Mouse (Mus musculus) liver, postnatal 0 days (tissue): ENCODE data around the gene Adgrf1. TPM values are rescaled to one million over a fixed set of nuclear protein-coding genes. Genes with fewer than 3 reads are reported as not detected.

Experiments used
- ATAC-seq: fragments of 200-750 bp; cut with Nextera tagmentation; 2 replicates; pipeline ENCODE4 v1.8.0; 2017; ENCODE audit warnings: mild to moderate bottlenecking, moderate library complexity
- DNase-seq: peaks from one replicate; pipeline ENCODE4 v3.0.0-alpha.2; 2016
- H3K27ac ChIP-seq: fragments of 300-500 bp; sonication (generic); 2 replicates; pipeline ENCODE4 v1.5.1; 2014; ENCODE audit warnings: antibody characterized with exemption, moderate library complexity, mild to moderate bottlenecking, low read depth
- H3K27me3 ChIP-seq: fragments of 300-500 bp; sonication (generic); 2 replicates; pipeline ENCODE4 v1.6.1; 2014; ENCODE audit warnings: low read length, control low read depth, mixed read lengths; ENCODE audit not compliant: insufficient read depth
- H3K36me3 ChIP-seq: fragments of 300-500 bp; sonication (generic); replicated peaks from 2 replicates; pipeline ENCODE4 v1.6.1; 2014; ENCODE audit warnings: mild to moderate bottlenecking, control low read depth, low read length, moderate library complexity, mixed read lengths; ENCODE audit not compliant: insufficient read depth
- H3K4me1 ChIP-seq: fragments of 300-500 bp; sonication (generic); 2 replicates; pipeline ENCODE4 v1.6.1; 2014; ENCODE audit warnings: antibody characterized with exemption, mild to moderate bottlenecking, control low read depth; ENCODE audit not compliant: insufficient read depth
- H3K4me2 ChIP-seq: fragments of 300-500 bp; sonication (generic); 2 replicates; pipeline ENCODE4 v1.6.1; 2014; ENCODE audit warnings: low read depth, mild to moderate bottlenecking, low read length, moderate library complexity, mixed read lengths
- H3K4me3 ChIP-seq: fragments of 300-500 bp; sonication (generic); 2 replicates; pipeline ENCODE4 v1.5.1; 2014; ENCODE audit warnings: low read depth, low read length
- H3K9ac ChIP-seq: fragments of 300-500 bp; sonication (generic); replicated peaks from 2 replicates; pipeline ENCODE4 v1.6.1; 2014; ENCODE audit warnings: mild to moderate bottlenecking, moderate library complexity
- H3K9me3 ChIP-seq: fragments of 300-500 bp; sonication (generic); 2 replicates; pipeline ENCODE4 v1.6.1; 2016; ENCODE audit warnings: mild to moderate bottlenecking, control low read depth, low read length, mixed read lengths
- CTCF ChIP-seq: sonication (generic); IDR thresholded peaks from 2 replicates; pipeline ENCODE4 v1.5.1; 2016; ENCODE audit warnings: antibody characterized with exemption, low read depth
- EP300 ChIP-seq: IDR thresholded peaks from 2 replicates; pipeline ENCODE4 v1.6.1; 2016; ENCODE audit warnings: antibody characterized with exemption, low read depth, mild to moderate bottlenecking
- WGBS: fragments of 180-500 bp; shearing (Covaris S2); extraction: QIAGEN DNeasy Blood & Tissue Kit; methylation state at CpG from one replicate; pipeline ENCODE4 v1.1.7; 2014; ENCODE audit not compliant: insufficient replicate concordance; 5-methylcytosine and 5-hydroxymethylcytosine counted together
- polyA plus RNA-seq: library from polyadenylated mRNA; unstranded; fragments of >200 nt; fragmentation: Nextera tagmentation; extraction: Ambion mirVana; gene quantifications from 2 replicates; pipeline ENCODE4 v1.2.1, GENCODE M21; 2015

The Adgrf1 gene
- polyA plus RNA-seq, 1 experiment from 2014 or later, result 0.69 TPM

GRCm38 (mm10) chr17:43374020-43374419 is 103.9 kb downstream of the Adgrf1 start:
- WGBS, result 32% methylated on average over 4 of the region's 4 CpGs
- 0 out of 2 replicates have a peak, but pooled peaks have one; percentile 10 for ATAC-seq
- H3K4me1 ChIP-seq, result 0 out of 2 replicates have a peak, but pooled peaks cover 2% of the 10 kb centered on the region
- H3K9me3 ChIP-seq, result no peaks in the 10 kb centered on the region
- H3K9ac ChIP-seq, result no peak overlapping the region
- no peak for DNase-seq
- no peaks in the 10 kb centered on the region for H3K27me3 ChIP-seq
- no peaks in the 10 kb centered on the region for H3K36me3 ChIP-seq
- H3K4me3 ChIP-seq, result no peak overlapping the region
- peak overlapping the region; percentile 44; the same call in 1 of the 2 replicates for H3K27ac ChIP-seq
- TF ChIP-seq CTCF (no peak), EP300 (peak; percentile 17; the same call in 1 of the 2 replicates)
- H3K4me2 ChIP-seq, result no peak overlapping the region

Other genes starting within 250 kb of the Adgrf1 start
- 2.5 and 3.5 TPM in 2 replicates for gene Adgrf5, start 90.1 kb downstream of the Adgrf1 start, polyA plus RNA-seq
- gene Mep1a, start 232.5 kb downstream of the Adgrf1 start, polyA plus RNA-seq, result 0.06 TPM in 1 of 2 replicates, not detected in the other